Mouse (Mus musculus): ENCODE results near the gene Ubash3a. TPM values are rescaled to one million over a fixed set of nuclear protein-coding genes. Genes with fewer than 3 reads are reported as not detected.

Gene Ubash3a
- polyA plus RNA-seq, 2 experiments: 0.30 to 0.51 TPM

DNA sequence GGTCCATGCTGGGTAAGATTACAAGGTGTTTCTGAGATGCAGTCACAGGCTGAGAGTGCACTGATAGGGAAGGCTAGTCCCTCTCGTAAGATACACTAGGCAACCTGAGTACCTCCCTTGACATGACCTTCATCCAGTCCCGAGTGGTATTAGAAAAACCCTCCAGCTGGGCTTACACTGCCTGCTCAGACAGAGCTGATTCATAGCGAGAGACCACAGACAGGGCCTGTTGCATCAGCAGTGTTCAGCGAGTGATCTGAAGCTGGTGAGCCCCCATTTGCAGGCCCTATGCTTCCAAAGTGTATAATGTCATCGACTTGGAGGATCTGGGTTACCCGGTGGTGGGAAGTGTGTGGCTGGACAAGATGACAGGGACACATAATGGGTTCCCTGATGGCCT lies 42.5 kb upstream of the Ubash3a start, which contains the start of gene Tff1:
Gene Tff1 (minus strand): TSS at position 151 of the 400 bp plus-strand sequence.
- H3K27me3 ChIP-seq (ENCODE audit: control insufficient read depth, insufficient read depth, low read length): no peaks in the 10 kb centered on the region
- H3K4me3 ChIP-seq (replicated peaks; ENCODE audit: low read length): no peak within 1 kb of the TSS
- no peaks in the 10 kb centered on the region for H3K4me1 ChIP-seq (ENCODE audit: control insufficient read depth, insufficient read depth, low read length)
- H3K9me3 ChIP-seq (ENCODE audit: control insufficient read depth, low read length): no peaks in the 10 kb centered on the region
- DNase-seq (ENCODE audit: low spot score): no peak
- no peak for ATAC-seq (ENCODE audit: low FRiP score, low read depth)
- no peak within 1 kb of the TSS for H3K9ac ChIP-seq (ENCODE audit: low read depth, low read length, severe bottlenecking)
- H3K36me3 ChIP-seq (ENCODE audit: control insufficient read depth, insufficient read depth, low read length): no peaks in the 10 kb centered on the region
- H3K4me2 ChIP-seq (replicated peaks; ENCODE audit: low read depth, low read length, severe bottlenecking): no peak within 1 kb of the TSS
- TF ChIP-seq POLR2A (IDR thresholded peaks at IDR 0.05; ENCODE audit: borderline replicate concordance, extremely low read depth, insufficient read depth, insufficient read length): no peak
- WGBS: 89% methylated on average over 6 of the region's 6 CpGs
- no peak within 1 kb of the TSS for H3K27ac ChIP-seq (replicated peaks; ENCODE audit: low read depth, low read length)

DNA sequence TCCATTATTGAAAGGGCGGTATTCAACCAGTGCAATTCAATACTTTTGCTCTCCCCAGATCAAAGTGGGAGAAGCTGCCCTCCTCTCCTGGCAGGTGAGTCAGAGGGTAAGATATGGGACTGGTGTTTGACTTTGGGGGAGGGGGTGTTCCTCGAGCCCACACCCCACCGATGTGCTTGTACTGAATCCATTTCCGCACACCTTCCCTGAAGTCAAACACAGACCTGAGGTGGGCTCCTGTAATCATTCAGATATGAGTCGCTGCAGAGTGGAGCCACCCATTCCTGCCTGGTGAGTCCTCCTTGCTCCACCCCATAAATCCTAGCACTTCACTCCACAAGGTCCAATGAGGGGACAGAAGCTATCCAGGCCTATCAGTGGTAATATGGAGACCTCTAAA lies 37.9 kb upstream of the Ubash3a start:
- TF ChIP-seq POLR2A (IDR thresholded peaks at IDR 0.05; ENCODE audit: borderline replicate concordance, extremely low read depth, insufficient read depth, insufficient read length): no peak
- 91% methylated on average over 5 of the region's 5 CpGs for WGBS
- Histone ChIP-seq H3K27me3 (ENCODE audit: control insufficient read depth, insufficient read depth, low read length) (no peaks in the 10 kb centered on the region), H3K9ac (ENCODE audit: low read depth, low read length, severe bottlenecking) (no peak overlapping the region), H3K4me3 (replicated peaks; ENCODE audit: low read length) (no peak overlapping the region), H3K9me3 (ENCODE audit: control insufficient read depth, low read length) (no peaks in the 10 kb centered on the region), H3K4me2 (replicated peaks; ENCODE audit: low read depth, low read length, severe bottlenecking) (no peak overlapping the region), H3K36me3 (ENCODE audit: control insufficient read depth, insufficient read depth, low read length) (no peaks in the 10 kb centered on the region), H3K4me1 (ENCODE audit: control insufficient read depth, insufficient read depth, low read length) (no peaks in the 10 kb centered on the region), H3K27ac (replicated peaks; ENCODE audit: low read depth, low read length) (no peak overlapping the region)
- DNase-seq (ENCODE audit: low spot score) (no peak), ATAC-seq (ENCODE audit: low FRiP score, low read depth) (no peak)

DNA sequence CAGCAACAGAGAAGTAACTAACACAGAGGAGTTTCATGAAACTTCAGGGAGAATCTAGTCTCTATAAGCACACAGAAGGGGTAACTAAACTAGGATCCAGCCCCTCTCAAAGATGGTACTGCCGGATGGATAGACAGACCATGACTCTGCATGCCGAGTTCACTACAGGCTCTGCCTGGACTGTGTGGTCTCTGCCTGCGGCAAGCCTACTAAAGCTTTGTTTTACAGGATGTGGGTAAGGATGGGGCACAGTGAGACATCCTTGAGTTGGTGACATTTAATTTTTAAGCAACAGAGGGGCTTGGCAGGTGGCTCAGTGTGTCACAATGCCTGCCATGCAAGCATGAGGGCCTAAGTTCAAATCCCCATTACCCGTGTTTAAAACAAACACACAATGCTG lies 31.4 kb upstream of the Ubash3a start:
- H3K4me1 ChIP-seq (ENCODE audit: control insufficient read depth, insufficient read depth, low read length): no peaks in the 10 kb centered on the region
- no peaks in the 10 kb centered on the region for H3K36me3 ChIP-seq (ENCODE audit: control insufficient read depth, insufficient read depth, low read length)
- ATAC-seq (ENCODE audit: low FRiP score, low read depth): no peak
- H3K4me3 ChIP-seq (replicated peaks; ENCODE audit: low read length): no peak overlapping the region
- H3K4me2 ChIP-seq (replicated peaks; ENCODE audit: low read depth, low read length, severe bottlenecking): no peak overlapping the region
- no peaks in the 10 kb centered on the region for H3K27me3 ChIP-seq (ENCODE audit: control insufficient read depth, insufficient read depth, low read length)
- WGBS: 86% methylated on average over 4 of the region's 4 CpGs
- no peak for TF ChIP-seq POLR2A (IDR thresholded peaks at IDR 0.05; ENCODE audit: borderline replicate concordance, extremely low read depth, insufficient read depth, insufficient read length)
- no peak for DNase-seq (ENCODE audit: low spot score)
- H3K9me3 ChIP-seq (ENCODE audit: control insufficient read depth, low read length): no peaks in the 10 kb centered on the region
- no peak overlapping the region for H3K27ac ChIP-seq (replicated peaks; ENCODE audit: low read depth, low read length)
- no peak overlapping the region for H3K9ac ChIP-seq (ENCODE audit: low read depth, low read length, severe bottlenecking)

DNA sequence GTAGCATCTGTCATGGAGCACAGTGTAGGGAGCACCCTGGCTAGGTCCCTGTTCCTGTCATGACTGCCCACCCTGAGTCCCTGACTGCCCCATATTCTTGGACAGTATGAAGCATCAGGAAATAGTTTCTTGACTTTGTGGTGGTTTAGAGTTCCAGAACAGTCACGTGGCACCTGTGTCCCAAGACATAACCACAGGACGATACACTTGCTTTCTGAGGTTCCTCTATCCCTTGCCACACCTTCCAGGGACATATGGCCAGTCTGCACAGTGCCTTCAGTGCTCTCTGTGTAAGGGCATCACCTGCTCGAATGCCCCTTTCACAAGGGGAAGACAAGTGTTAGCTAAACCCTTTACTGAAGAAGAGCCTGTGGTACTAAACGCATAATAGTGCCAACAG lies 26.2 kb upstream of the Ubash3a start:
- H3K4me2 ChIP-seq (replicated peaks; ENCODE audit: low read depth, low read length, severe bottlenecking): no peak overlapping the region
- H3K9ac ChIP-seq (ENCODE audit: low read depth, low read length, severe bottlenecking): no peak overlapping the region
- no peak overlapping the region for H3K4me3 ChIP-seq (replicated peaks; ENCODE audit: low read length)
- H3K4me1 ChIP-seq (ENCODE audit: control insufficient read depth, insufficient read depth, low read length): no peaks in the 10 kb centered on the region
- no peak overlapping the region for H3K27ac ChIP-seq (replicated peaks; ENCODE audit: low read depth, low read length)
- H3K9me3 ChIP-seq (ENCODE audit: control insufficient read depth, low read length): no peaks in the 10 kb centered on the region
- no peaks in the 10 kb centered on the region for H3K36me3 ChIP-seq (ENCODE audit: control insufficient read depth, insufficient read depth, low read length)
- H3K27me3 ChIP-seq (ENCODE audit: control insufficient read depth, insufficient read depth, low read length): no peaks in the 10 kb centered on the region
- DNase-seq (ENCODE audit: low spot score) (no peak), ATAC-seq (ENCODE audit: low FRiP score, low read depth) (no peak)
- no peak for TF ChIP-seq POLR2A (IDR thresholded peaks at IDR 0.05; ENCODE audit: borderline replicate concordance, extremely low read depth, insufficient read depth, insufficient read length)
- WGBS: 89% methylated on average over 4 of the region's 4 CpGs

DNA sequence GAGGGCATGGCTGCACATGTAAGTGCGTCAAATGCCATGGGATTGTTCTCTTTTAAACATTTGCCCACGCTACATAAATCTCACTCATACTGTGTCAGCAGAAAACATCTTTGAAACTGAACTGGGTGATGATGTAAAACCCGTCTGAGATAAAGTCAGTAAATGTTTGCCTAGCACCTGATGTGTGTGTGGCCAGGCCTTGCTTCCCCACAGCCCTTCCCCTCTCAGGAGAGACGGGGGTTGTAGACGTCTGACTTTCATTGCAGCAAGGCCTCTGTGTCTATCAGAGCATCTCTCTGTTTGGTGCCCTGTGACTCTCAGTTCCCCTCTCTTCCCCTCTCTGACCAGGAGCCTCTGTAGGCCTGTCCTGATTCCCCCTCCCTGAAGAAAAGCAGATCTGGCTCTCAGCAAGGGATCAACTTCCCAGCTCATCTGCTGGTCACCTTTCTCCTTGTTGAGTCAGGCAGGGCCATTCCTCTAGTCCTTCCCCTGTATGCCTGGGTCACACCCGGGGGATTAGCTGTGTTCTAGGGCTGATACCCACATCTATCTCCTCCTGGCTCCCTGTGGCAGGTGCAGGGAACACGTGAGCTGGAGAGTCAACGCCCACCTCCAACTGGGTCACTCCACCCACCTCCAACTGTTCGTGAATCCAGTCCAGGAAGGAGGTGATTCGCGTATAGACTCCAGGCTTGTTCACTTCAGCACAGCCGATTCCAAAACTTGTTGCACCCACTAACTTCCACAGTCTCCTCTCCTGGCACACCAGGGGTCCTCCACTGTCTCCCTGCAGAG lies 24.3 kb upstream of the Ubash3a start:
- no peaks in the 10 kb centered on the region for H3K36me3 ChIP-seq (ENCODE audit: control insufficient read depth, insufficient read depth, low read length)
- ATAC-seq (ENCODE audit: low FRiP score, low read depth): no peak
- H3K4me3 ChIP-seq (replicated peaks; ENCODE audit: low read length): no peak overlapping the region
- no peaks in the 10 kb centered on the region for H3K9me3 ChIP-seq (ENCODE audit: control insufficient read depth, low read length)
- DNase-seq (ENCODE audit: low spot score): no peak
- H3K9ac ChIP-seq (ENCODE audit: low read depth, low read length, severe bottlenecking): no peak overlapping the region
- no peaks in the 10 kb centered on the region for H3K4me1 ChIP-seq (ENCODE audit: control insufficient read depth, insufficient read depth, low read length)
- no peak overlapping the region for H3K4me2 ChIP-seq (replicated peaks; ENCODE audit: low read depth, low read length, severe bottlenecking)
- no peak for TF ChIP-seq POLR2A (IDR thresholded peaks at IDR 0.05; ENCODE audit: borderline replicate concordance, extremely low read depth, insufficient read depth, insufficient read length)
- no peak overlapping the region for H3K27ac ChIP-seq (replicated peaks; ENCODE audit: low read depth, low read length)
- WGBS: 63% methylated on average over 12 of the region's 12 CpGs
- H3K27me3 ChIP-seq (ENCODE audit: control insufficient read depth, insufficient read depth, low read length): no peaks in the 10 kb centered on the region
